Mouse (Mus musculus) neural tube, embryonic 12.5 days (tissue): ENCODE measurements around the gene Arhgef11. TPM values are rescaled to one million over a fixed set of nuclear protein-coding genes. Genes with fewer than 3 reads are reported as not detected.

Experiments used
- ATAC-seq: fragments of 200-750 bp; cut with Nextera tagmentation; 2 replicates; pipeline ENCODE4 v1.8.0; 2017; ENCODE audit warnings: low read depth, mild to moderate bottlenecking, moderate TSS enrichment, moderate library complexity; ENCODE audit not compliant: low FRiP score
- H3K27ac ChIP-seq: fragments of 300-500 bp; sonication (generic); 2 replicates; pipeline ENCODE4 v1.5.1; 2016
- H3K27me3 ChIP-seq: fragments of 300-500 bp; sonication (generic); replicated peaks from 2 replicates; pipeline ENCODE4 v1.6.1; 2016; ENCODE audit warnings: mild to moderate bottlenecking
- H3K36me3 ChIP-seq: fragments of 300-500 bp; sonication (generic); 2 replicates; pipeline ENCODE4 v1.6.1; 2016; ENCODE audit warnings: mild to moderate bottlenecking
- H3K4me1 ChIP-seq: fragments of 300-500 bp; sonication (generic); 2 replicates; pipeline ENCODE4 v1.6.1; 2016
- H3K4me2 ChIP-seq: fragments of 300-500 bp; sonication (generic); replicated peaks from 2 replicates; pipeline ENCODE4 v1.6.1; 2016; ENCODE audit warnings: mild to moderate bottlenecking
- H3K4me3 ChIP-seq: fragments of 300-500 bp; sonication (generic); 2 replicates; pipeline ENCODE4 v1.5.1; 2016
- H3K9ac ChIP-seq: fragments of 300-500 bp; sonication (generic); 2 replicates; pipeline ENCODE4 v1.6.1; 2016; ENCODE audit warnings: mild to moderate bottlenecking
- H3K9me3 ChIP-seq: fragments of 300-500 bp; sonication (generic); 2 replicates; pipeline ENCODE4 v1.6.1; 2016; ENCODE audit warnings: mild to moderate bottlenecking
- WGBS: fragments of 180-500 bp; shearing (Covaris S2); methylation state at CpG from one replicate; pipeline ENCODE4 v1.1.7; 2016; 5-methylcytosine and 5-hydroxymethylcytosine counted together
- polyA plus RNA-seq: library from polyadenylated mRNA; unstranded; fragments of >200 nt; fragmentation: Nextera tagmentation; extraction: Ambion mirVana; gene quantifications from 2 replicates; pipeline ENCODE4 v1.2.1, GENCODE M21; 2016

Gene Arhgef11
- polyA plus RNA-seq, 1 experiment from 2014 or later = 27.1 TPM

GRCm38 (mm10) chr3:87624899-87625298, 7.5 kb downstream of the Arhgef11 start:
- Histone ChIP-seq H3K9me3 (no peaks in the 10 kb centered on the region), H3K4me2 (no peak overlapping the region), H3K9ac (no peak overlapping the region), H3K4me3 (no peak overlapping the region), H3K27me3 (no peaks in the 10 kb centered on the region), H3K4me1 (peaks cover 21% of the 10 kb centered on the region), H3K36me3 (no peaks in the 10 kb centered on the region), H3K27ac (no peak overlapping the region)
- WGBS = 81% methylated on average over 4 of the region's 4 CpGs
- no peak for ATAC-seq

DNA sequence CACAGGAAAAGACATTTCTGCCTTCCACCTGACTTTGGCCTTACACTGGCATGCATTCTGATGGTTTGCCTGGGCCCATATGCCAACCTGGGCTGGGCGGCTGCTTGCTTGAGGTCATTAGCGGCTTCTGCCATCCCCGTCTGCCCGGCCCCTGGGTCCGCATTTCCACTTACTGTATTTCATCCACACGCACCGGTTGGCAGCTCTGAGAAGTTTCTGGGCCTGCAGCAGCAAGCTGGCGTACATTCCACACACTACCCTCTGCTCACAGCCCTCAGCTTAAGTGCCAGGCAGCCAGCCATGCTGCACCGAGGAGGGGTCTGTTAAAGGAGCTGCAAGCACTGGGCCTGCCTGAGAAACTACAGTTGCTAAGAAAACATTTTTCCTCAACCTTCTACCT, 13.5 kb downstream of the Arhgef11 start:
- Histone ChIP-seq H3K36me3 (no peaks in the 10 kb centered on the region), H3K27ac (no peak overlapping the region), H3K4me2 (no peak overlapping the region), H3K9ac (peak overlapping the region; percentile 17; the same call in 1 of the 2 replicates), H3K27me3 (no peaks in the 10 kb centered on the region), H3K4me1 (peaks cover 8% of the 10 kb centered on the region; the same call in 1 of the 2 replicates), H3K4me3 (no peak overlapping the region), H3K9me3 (no peaks in the 10 kb centered on the region)
- WGBS = 90% methylated on average over 9 of the region's 9 CpGs
- no peak for ATAC-seq

GRCm38 (mm10) chr3:87631408-87631807, 14.0 kb downstream of the Arhgef11 start:
- Histone ChIP-seq H3K9ac (no peak overlapping the region), H3K4me3 (no peak overlapping the region), H3K36me3 (no peaks in the 10 kb centered on the region), H3K4me2 (no peak overlapping the region), H3K9me3 (no peaks in the 10 kb centered on the region), H3K27ac (no peak overlapping the region), H3K4me1 (peaks cover 8% of the 10 kb centered on the region; the same call in 1 of the 2 replicates), H3K27me3 (no peaks in the 10 kb centered on the region)
- WGBS = 78% methylated on average over 4 of the region's 4 CpGs
- no peak for ATAC-seq

DNA sequence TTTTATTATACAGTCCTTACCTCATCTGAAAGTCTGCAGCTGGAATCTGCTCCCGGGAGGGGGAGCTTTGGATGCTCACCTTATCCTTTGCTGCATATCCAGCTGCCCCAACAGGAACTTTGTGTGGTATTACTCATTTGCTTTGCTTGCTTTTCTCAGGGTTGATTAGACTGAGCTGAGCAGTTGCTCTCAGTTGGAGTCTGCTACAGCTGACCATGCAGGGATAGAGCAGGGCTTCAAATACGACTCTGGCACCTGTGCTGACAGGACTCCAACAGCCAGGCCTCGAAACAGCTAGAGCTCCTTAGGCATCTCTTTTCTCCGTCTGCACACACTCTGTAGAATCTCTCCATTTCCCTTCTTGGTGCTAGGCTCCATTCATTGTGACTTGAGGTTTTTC, 18.2 kb downstream of the Arhgef11 start:
- Histone ChIP-seq H3K27ac (no peak overlapping the region), H3K9me3 (no peaks in the 10 kb centered on the region), H3K36me3 (no peaks in the 10 kb centered on the region), H3K4me1 (peaks cover 8% of the 10 kb centered on the region; the same call in 1 of the 2 replicates), H3K4me2 (no peak overlapping the region), H3K27me3 (no peaks in the 10 kb centered on the region), H3K9ac (no peak overlapping the region), H3K4me3 (no peak overlapping the region)
- 62% methylated on average over 4 of the region's 4 CpGs for WGBS
- ATAC-seq = no peak

DNA sequence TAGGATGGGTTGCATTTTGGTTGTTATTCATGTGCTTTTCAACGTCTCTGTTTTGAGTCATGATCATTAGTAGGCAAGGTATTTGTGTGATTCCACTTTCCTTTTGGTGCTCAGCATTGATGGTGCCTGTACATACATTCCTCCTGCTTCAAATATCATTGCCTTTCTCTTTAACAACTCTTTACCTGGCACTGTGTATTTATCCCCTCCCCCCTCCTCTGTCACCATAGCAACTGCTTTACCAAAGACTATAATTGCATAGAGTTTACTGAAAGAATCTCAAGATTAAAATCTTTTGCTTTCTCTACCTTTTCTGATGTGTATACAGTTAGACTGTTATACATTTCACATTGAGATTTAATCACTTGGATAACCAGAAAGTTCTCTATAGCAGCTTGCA, 26.1 kb downstream of the Arhgef11 start:
- ATAC-seq = no peak
- Histone ChIP-seq H3K27ac (no peak overlapping the region), H3K36me3 (0 out of 2 replicates have a peak, but pooled peaks cover 3% of the 10 kb centered on the region), H3K4me2 (no peak overlapping the region), H3K9me3 (no peaks in the 10 kb centered on the region), H3K4me1 (no peaks in the 10 kb centered on the region), H3K27me3 (no peaks in the 10 kb centered on the region), H3K4me3 (no peak overlapping the region), H3K9ac (no peak overlapping the region)
- WGBS = 87% methylated on average over 1 of the region's 1 CpGs

- no peak for ATAC-seq
- Histone ChIP-seq H3K27ac (no peak overlapping the region), H3K4me1 (no peaks in the 10 kb centered on the region), H3K4me2 (no peak overlapping the region), H3K36me3 (no peaks in the 10 kb centered on the region), H3K9ac (no peak overlapping the region), H3K4me3 (no peak overlapping the region), H3K9me3 (no peaks in the 10 kb centered on the region), H3K27me3 (no peaks in the 10 kb centered on the region)
- 96% methylated on average over 1 of the region's 1 CpGs for WGBS
These were observed 28.8 kb downstream of the Arhgef11 start for GRCm38 (mm10) chr3:87646174-87646573.

DNA sequence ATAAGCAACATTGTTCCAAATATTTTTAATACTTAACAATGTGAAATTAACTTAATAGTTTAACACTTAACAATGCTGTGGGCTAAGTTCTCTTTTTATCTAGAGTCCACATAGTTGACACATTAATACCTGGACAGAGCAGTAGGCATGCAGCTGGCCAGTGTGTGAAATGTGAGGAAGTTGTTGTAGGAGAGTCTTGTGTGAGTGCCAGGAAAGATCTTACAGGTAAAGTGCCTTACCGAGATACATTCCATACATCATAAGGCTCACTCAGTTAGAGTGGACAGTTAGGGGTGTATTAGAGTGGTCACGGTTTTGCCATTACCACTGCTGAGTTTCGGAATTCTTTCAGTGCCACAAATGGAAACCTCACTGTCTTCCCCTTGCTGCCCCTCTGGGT, 31.7 kb downstream of the Arhgef11 start:
- no peak overlapping the region for H3K4me2 ChIP-seq
- WGBS = 84% methylated on average over 3 of the region's 3 CpGs
- no peak overlapping the region for H3K9ac ChIP-seq
- H3K4me1 ChIP-seq = no peaks in the 10 kb centered on the region
- no peaks in the 10 kb centered on the region for H3K36me3 ChIP-seq
- H3K4me3 ChIP-seq = no peak overlapping the region
- H3K27ac ChIP-seq = no peak overlapping the region
- H3K9me3 ChIP-seq = no peaks in the 10 kb centered on the region
- H3K27me3 ChIP-seq = no peaks in the 10 kb centered on the region
- ATAC-seq = no peak

DNA sequence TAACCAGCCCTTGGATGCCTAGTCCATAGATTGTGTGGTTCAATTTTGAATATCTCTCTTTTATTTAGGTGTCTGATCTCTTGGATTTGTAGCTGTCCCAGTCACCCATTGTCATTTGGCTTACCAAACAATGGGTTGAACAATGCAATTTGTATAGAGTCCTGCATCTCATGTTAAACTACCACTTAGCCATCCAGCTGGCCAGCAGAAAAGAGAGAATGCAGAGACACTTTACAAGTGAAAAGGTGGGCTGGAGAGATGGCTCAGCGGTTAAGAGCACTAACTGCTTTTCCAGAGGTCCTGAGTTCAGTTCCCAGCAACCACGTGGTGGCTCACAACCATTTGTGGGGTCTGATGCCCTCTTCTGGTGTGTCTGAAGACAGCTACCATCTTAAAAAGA, 41.0 kb downstream of the Arhgef11 start:
- H3K27ac ChIP-seq = no peak overlapping the region
- H3K4me3 ChIP-seq = no peak overlapping the region
- no peak overlapping the region for H3K9ac ChIP-seq
- H3K36me3 ChIP-seq = no peaks in the 10 kb centered on the region
- H3K9me3 ChIP-seq = no peaks in the 10 kb centered on the region
- WGBS = 76% methylated on average over 2 of the region's 2 CpGs
- H3K4me2 ChIP-seq = no peak overlapping the region
- no peak for ATAC-seq
- H3K4me1 ChIP-seq = 0 out of 2 replicates have a peak, but pooled peaks cover 3% of the 10 kb centered on the region
- no peaks in the 10 kb centered on the region for H3K27me3 ChIP-seq

DNA sequence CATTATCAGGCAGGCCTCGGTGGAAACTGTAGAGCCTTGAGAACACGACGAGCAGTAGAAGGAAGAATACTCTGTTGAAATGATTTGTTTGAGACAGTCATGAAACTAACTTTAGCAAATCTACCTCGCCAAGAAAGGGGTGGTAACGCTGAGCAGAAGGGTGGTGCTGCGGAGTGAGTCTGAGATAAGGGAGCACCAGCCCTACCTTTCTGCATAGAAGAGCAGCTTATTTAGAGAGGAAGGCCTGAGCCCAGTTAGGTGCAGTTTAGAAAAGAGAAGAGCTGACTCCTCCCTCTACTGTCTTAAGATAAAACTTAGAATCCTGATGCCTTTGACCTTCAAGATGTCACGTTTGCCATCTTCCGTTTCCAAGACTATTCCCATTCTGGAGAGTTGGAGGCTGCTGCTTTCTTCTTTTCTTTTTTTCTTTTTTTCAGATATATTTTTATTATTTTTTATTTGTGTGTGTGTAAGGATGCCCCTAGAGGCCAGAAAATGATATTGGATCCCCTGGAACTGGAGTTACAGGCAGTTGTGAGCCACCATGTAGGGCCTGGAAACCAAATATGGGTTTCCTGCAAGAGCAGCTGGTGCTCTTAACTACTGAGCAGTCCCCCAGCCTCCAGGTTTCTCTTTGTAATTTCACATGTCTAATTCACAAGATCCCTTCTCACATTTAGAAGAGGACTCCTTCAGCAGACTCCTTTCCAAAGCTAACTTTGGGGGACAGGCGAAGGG, 42.5 kb downstream of the Arhgef11 start:
- no peaks in the 10 kb centered on the region for H3K9me3 ChIP-seq
- no peak overlapping the region for H3K9ac ChIP-seq
- H3K27me3 ChIP-seq = no peaks in the 10 kb centered on the region
- WGBS = 92% methylated on average over 9 of the region's 9 CpGs
- ATAC-seq = no peak
- no peak overlapping the region for H3K4me3 ChIP-seq
- 0 out of 2 replicates have a peak, but pooled peaks cover 3% of the 10 kb centered on the region for H3K4me1 ChIP-seq
- H3K27ac ChIP-seq = no peak overlapping the region
- no peak overlapping the region for H3K4me2 ChIP-seq
- H3K36me3 ChIP-seq = no peaks in the 10 kb centered on the region

DNA sequence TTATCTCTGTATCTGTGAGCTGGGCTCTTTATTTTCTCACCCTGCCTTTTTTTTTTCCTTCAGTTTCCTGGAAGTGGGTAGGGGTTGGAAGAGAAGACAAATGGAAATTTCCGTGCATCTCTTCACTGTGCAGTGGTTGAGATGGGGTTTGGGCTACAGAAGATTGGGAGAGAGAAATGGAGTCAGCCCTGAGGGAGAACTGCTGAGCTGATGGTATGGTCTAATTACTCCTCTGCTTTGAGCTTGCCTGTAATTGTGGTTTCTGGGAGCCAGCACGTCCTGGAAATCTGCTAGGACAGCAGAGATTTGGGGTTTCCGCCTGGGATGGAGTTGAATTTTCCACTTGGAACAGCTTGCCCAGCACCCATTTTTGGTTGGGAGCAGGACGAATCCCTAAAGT, 43.1 kb downstream of the Arhgef11 start:
- H3K36me3 ChIP-seq = no peaks in the 10 kb centered on the region
- no peak for ATAC-seq
- no peak overlapping the region for H3K4me2 ChIP-seq
- H3K4me3 ChIP-seq = no peak overlapping the region
- WGBS = 86% methylated on average over 4 of the region's 4 CpGs
- H3K9ac ChIP-seq = no peak overlapping the region
- H3K27ac ChIP-seq = no peak overlapping the region
- H3K27me3 ChIP-seq = no peaks in the 10 kb centered on the region
- H3K4me1 ChIP-seq = 0 out of 2 replicates have a peak, but pooled peaks cover 3% of the 10 kb centered on the region
- no peaks in the 10 kb centered on the region for H3K9me3 ChIP-seq

DNA sequence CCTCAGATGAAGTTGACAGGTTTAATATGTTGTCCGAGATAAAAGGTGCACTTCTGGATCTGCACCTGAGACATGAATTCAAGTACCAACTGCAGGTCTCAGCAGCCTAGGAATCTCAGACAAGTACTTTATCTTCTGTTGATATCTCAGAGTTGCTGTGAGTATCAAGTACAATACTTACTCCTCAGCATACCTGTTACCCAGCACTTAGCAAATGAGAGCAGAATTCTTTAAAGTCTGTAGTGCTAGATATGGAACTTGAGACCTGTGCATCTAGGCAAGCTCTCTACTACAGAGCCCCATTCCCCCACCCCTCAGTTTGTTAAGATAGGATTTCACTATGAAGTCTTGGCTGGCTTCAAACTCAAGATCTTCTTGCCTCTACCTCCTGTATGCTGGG, 43.9 kb downstream of the Arhgef11 start:
- 93% methylated on average over 1 of the region's 1 CpGs for WGBS
- Histone ChIP-seq H3K4me2 (no peak overlapping the region), H3K4me3 (no peak overlapping the region), H3K27me3 (no peaks in the 10 kb centered on the region), H3K9ac (no peak overlapping the region), H3K36me3 (no peaks in the 10 kb centered on the region), H3K9me3 (no peaks in the 10 kb centered on the region), H3K4me1 (0 out of 2 replicates have a peak, but pooled peaks cover 3% of the 10 kb centered on the region), H3K27ac (no peak overlapping the region)
- ATAC-seq = no peak

DNA sequence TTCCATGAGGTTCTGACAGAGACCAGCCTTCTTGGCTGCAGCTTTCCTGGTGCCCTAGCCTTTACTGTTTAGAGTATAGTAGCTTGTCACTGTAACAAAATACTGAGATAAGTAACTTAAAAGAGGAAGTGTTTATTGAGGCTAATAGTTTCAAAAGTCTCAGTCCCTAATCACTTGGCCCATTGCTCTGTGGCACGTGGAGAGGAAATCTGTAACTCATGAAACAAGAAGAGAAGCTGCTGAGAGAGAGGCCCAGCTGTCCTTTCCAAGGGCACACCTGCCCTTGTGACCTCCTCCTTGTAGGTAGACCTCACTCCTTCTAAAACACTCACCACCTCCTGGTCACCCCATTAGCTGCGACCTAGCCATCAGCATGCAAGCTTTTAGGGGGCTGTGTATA, 101.2 kb downstream of the Arhgef11 start:
- Histone ChIP-seq H3K4me2 (no peak overlapping the region), H3K9ac (no peak overlapping the region), H3K27me3 (no peaks in the 10 kb centered on the region), H3K4me3 (no peak overlapping the region), H3K9me3 (no peaks in the 10 kb centered on the region), H3K4me1 (no peaks in the 10 kb centered on the region), H3K36me3 (peaks cover 89% of the 10 kb centered on the region), H3K27ac (no peak overlapping the region)
- WGBS = 94% methylated on average over 2 of the region's 2 CpGs
- no peak for ATAC-seq

DNA sequence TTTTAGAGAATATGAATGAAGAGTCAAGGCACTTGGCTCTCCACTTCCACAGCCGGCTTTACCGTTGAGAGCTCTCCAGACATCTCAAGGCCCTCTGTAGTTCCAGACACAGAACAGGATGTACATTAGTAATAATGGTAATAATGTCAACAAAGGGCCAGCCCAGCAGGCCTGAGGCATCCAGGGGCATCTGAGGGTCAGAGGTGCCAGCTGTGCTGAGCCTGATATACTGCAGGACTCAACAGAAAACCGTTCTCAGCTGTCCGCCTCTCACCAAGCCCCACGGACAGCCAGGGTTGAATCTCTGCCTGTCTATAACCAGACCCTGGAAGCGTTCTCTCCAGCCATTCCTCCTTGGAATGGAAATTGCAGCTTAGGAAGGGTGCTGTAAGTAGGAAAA, 107.2 kb downstream of the Arhgef11 start:
- ATAC-seq = no peak
- Histone ChIP-seq H3K27me3 (no peaks in the 10 kb centered on the region), H3K27ac (no peak overlapping the region), H3K4me3 (no peak overlapping the region), H3K9me3 (no peaks in the 10 kb centered on the region), H3K4me2 (no peak overlapping the region), H3K4me1 (no peaks in the 10 kb centered on the region), H3K36me3 (peaks cover 90% of the 10 kb centered on the region), H3K9ac (no peak overlapping the region)
- WGBS = 77% methylated on average over 6 of the region's 6 CpGs
